Mouse (Mus musculus) hematopoietic stem cell, adult 5-6 weeks (primary cell): ENCODE measurements around the gene Ggct. TPM values are rescaled to one million over a fixed set of nuclear protein-coding genes. Genes with fewer than 3 reads are reported as not detected.

Experiments used
- ATAC-seq, 2 experiments: fragments of 125-278 bp in 1 of 2; replicated peaks in 1 of 2; 2 replicates each; pipeline ENCODE4 v1.8.0; 2016 to 2017; ENCODE audit warnings: inconsistent platforms in 2 of 2, mild to moderate bottlenecking in 2 of 2, moderate number of reproducible peaks in 2 of 2, low read depth in 1 of 2, moderate TSS enrichment in 1 of 2; ENCODE audit not compliant: low FRiP score in 2 of 2, poor library complexity in 2 of 2, severe bottlenecking in 2 of 2, insufficient read depth in 1 of 2, low TSS enrichment in 1 of 2
- total RNA-seq: library from RNA; stranded (forward); fragments of 172-1452, 232-1000 nt; gene quantifications from 2 replicates; pipeline ENCODE4 v1.2.3, GENCODE M21; 2017

Gene Ggct
- total RNA-seq, 1 experiment from 2014 or later: 24.8 TPM

- no peak for ATAC-seq
These were observed 10.8 kb upstream of the Ggct start for GRCm38 (mm10) chr6:55003559-55003958.

- ATAC-seq: no peak
These were observed 9.7 kb upstream of the Ggct start for GRCm38 (mm10) chr6:55002438-55002837.

GRCm38 (mm10) chr6:55001320-55001719 lies 8.6 kb upstream of the Ggct start:
- no peak for ATAC-seq

- ATAC-seq: no peak
These were observed 5.0 kb upstream of the Ggct start for GRCm38 (mm10) chr6:54997726-54998125.

GRCm38 (mm10) chr6:54996361-54996760 lies 3.6 kb upstream of the Ggct start:
- no peak for ATAC-seq

GRCm38 (mm10) chr6:54992141-54992540 lies 609 bp downstream of the Ggct start:
- peak in 1 of 2 experiments; percentile 15; a peak in 1 of 4 replicates for ATAC-seq

GRCm38 (mm10) chr6:54991189-54991588 lies 1.6 kb downstream of the Ggct start:
- 0 out of 4 replicates have a peak, but pooled peaks of 1 of the 2 experiments have one; percentile 9 for ATAC-seq

- no peak for ATAC-seq
These were observed 4.6 kb downstream of the Ggct start for GRCm38 (mm10) chr6:54988141-54988540.

- ATAC-seq: no peak
These were observed 8.7 kb downstream of the Ggct start for GRCm38 (mm10) chr6:54984096-54984495.

- no peak for ATAC-seq
These were observed 9.2 kb downstream of the Ggct start for GRCm38 (mm10) chr6:54983526-54984050.

- ATAC-seq: no peak
These were observed 13.3 kb downstream of the Ggct start for GRCm38 (mm10) chr6:54979426-54979825.

- ATAC-seq: no peak
These were observed 17.1 kb downstream of the Ggct start for GRCm38 (mm10) chr6:54975616-54976015.

GRCm38 (mm10) chr6:54974501-54974900 lies 18.2 kb downstream of the Ggct start:
- ATAC-seq: peak in 1 of 2 experiments; percentile 11; a peak in 1 of 4 replicates

GRCm38 (mm10) chr6:54972929-54973211 lies 19.9 kb downstream of the Ggct start:
- peak; percentile 46 to 58; a peak in 3 of 4 replicates for ATAC-seq

GRCm38 (mm10) chr6:54972111-54972928 lies 20.4 kb downstream of the Ggct start, which contains the start of gene Nod1:
TSS of gene Nod1 (minus strand) at chr6:54972612.
- ATAC-seq: peak; percentile 86 to 92

- ATAC-seq: no peak
These were observed 21.0 kb downstream of the Ggct start for GRCm38 (mm10) chr6:54971731-54972110.

GRCm38 (mm10) chr6:54970506-54970905 lies 22.2 kb downstream of the Ggct start:
- ATAC-seq: no peak

GRCm38 (mm10) chr6:54969801-54970200 lies 22.9 kb downstream of the Ggct start:
- no peak for ATAC-seq

GRCm38 (mm10) chr6:54967591-54967990 lies 25.2 kb downstream of the Ggct start:
- ATAC-seq: no peak
